Mouse (Mus musculus) CH12.LX (cell line): ENCODE measurements around the gene Prss12. TPM values are rescaled to one million over a fixed set of nuclear protein-coding genes. Genes with fewer than 3 reads are reported as not detected.

ENCODE experiments used
- DNase-seq: peaks from one replicate; pipeline ENCODE4 v3.0.0-alpha.2; 2013; ENCODE audit errors: extremely low read depth
- H3K27ac ChIP-seq: 2 replicates; pipeline ENCODE4 v1.5.1; 2012; ENCODE audit warnings: low read depth, mild to moderate bottlenecking, control low read depth, moderate library complexity; ENCODE audit not compliant: insufficient read depth
- H3K27me3 ChIP-seq: replicated peaks from 2 replicates; pipeline ENCODE3; 2012; ENCODE audit warnings: inconsistent platforms
- H3K36me3 ChIP-seq, 2 experiments: replicated peaks in 1 of 2; 2 replicates each; pipeline versions ENCODE3 to v1.6.1; 2012; ENCODE audit warnings: inconsistent platforms in 1 of 2, low read length in 1 of 2, mild to moderate bottlenecking in 1 of 2, mixed read lengths in 1 of 2, moderate library complexity in 1 of 2; ENCODE audit not compliant: control insufficient read depth in 1 of 2, insufficient read depth in 1 of 2
- H3K4me1 ChIP-seq, 2 experiments: 2 replicates each; pipeline ENCODE4 v1.6.1; 2012; ENCODE audit warnings: inconsistent platforms in 1 of 2, moderate library complexity in 1 of 2; ENCODE audit not compliant: insufficient read depth in 2 of 2, control insufficient read depth in 1 of 2
- H3K4me2 ChIP-seq: 2 replicates; pipeline ENCODE4 v1.6.1; 2012; ENCODE audit warnings: low read depth, mild to moderate bottlenecking, control low read depth; ENCODE audit not compliant: poor library complexity, insufficient read depth, severe bottlenecking
- H3K4me3 ChIP-seq, 3 experiments: fragments of 150-350 bp in 1 of 3; sonication (generic) in 1 of 3; replicated peaks in 1 of 3; 2 replicates each; pipeline versions ENCODE3 to v1.5.1; 2011 to 2012; ENCODE audit warnings: low read depth in 2 of 3, low read length in 2 of 3, mild to moderate bottlenecking in 2 of 3, moderate library complexity in 2 of 3, control low read depth in 1 of 3, improper control_type of control experiment in 1 of 3, inconsistent platforms in 1 of 3, mixed read lengths in 1 of 3; ENCODE audit not compliant: poor library complexity in 1 of 3
- H3K79me2 ChIP-seq: replicated peaks from 2 replicates; pipeline ENCODE4 v1.6.1; 2012; ENCODE audit warnings: mild to moderate bottlenecking, moderate library complexity; ENCODE audit not compliant: control insufficient read depth, poor library complexity, insufficient read depth, severe bottlenecking; ENCODE audit errors: extremely low read depth
- H3K9ac ChIP-seq: 2 replicates; pipeline ENCODE4 v1.6.1; 2012; ENCODE audit warnings: low read depth, mild to moderate bottlenecking, control low read depth, moderate library complexity; ENCODE audit not compliant: insufficient read depth
- H3K9me3 ChIP-seq: replicated peaks from 2 replicates; pipeline ENCODE3; 2012; ENCODE audit warnings: low read length, inconsistent platforms, mixed read lengths
- E2F4 ChIP-seq: IDR thresholded peaks from 2 replicates; pipeline ENCODE4 v1.6.1; 2011; ENCODE audit warnings: low read depth, low read length, improper control_type of control experiment; ENCODE audit not compliant: insufficient replicate concordance
- MAFK ChIP-seq: IDR thresholded peaks from 2 replicates; pipeline ENCODE4 v1.6.1; 2011; ENCODE audit warnings: low read length, improper control_type of control experiment; ENCODE audit not compliant: insufficient replicate concordance
- MEF2A ChIP-seq: IDR thresholded peaks from 2 replicates; pipeline ENCODE4 v1.6.1; 2014; ENCODE audit warnings: low read depth, mild to moderate bottlenecking, inconsistent platforms, low read length, improper control_type of control experiment, borderline replicate concordance
- MXI1 ChIP-seq: IDR thresholded peaks from 2 replicates; pipeline ENCODE4 v1.6.1; 2011; ENCODE audit warnings: mild to moderate bottlenecking, low read depth, low read length, improper control_type of control experiment
- NELFE ChIP-seq: IDR thresholded peaks from 2 replicates; pipeline ENCODE4 v1.6.1; 2011; ENCODE audit warnings: low read depth, low read length, improper control_type of control experiment
- NRF1 ChIP-seq: IDR thresholded peaks from 2 replicates; pipeline ENCODE4 v1.6.1; 2014; ENCODE audit warnings: low read depth, mild to moderate bottlenecking, inconsistent platforms, low read length, improper control_type of control experiment, moderate library complexity
- POLR2A ChIP-seq: IDR thresholded peaks from 2 replicates; pipeline ENCODE4 v1.6.1; 2011; ENCODE audit warnings: low read depth, mild to moderate bottlenecking, improper control_type of control experiment, low read length
- POLR2AphosphoS2 ChIP-seq: IDR thresholded peaks from 2 replicates; pipeline ENCODE4 v1.6.1; 2011; ENCODE audit warnings: low read depth, low read length, improper control_type of control experiment
- RAD21 ChIP-seq: IDR thresholded peaks from 2 replicates; pipeline ENCODE4 v1.6.1; 2011; ENCODE audit warnings: low read depth, mild to moderate bottlenecking, low read length, improper control_type of control experiment, moderate library complexity
- RCOR1 ChIP-seq: conservative IDR thresholded peaks from 2 replicates; pipeline ENCODE4 v1.6.1; 2012; ENCODE audit warnings: low read depth, mild to moderate bottlenecking, inconsistent platforms, low read length, improper control_type of control experiment
- SIN3A ChIP-seq: IDR thresholded peaks from 2 replicates; pipeline ENCODE4 v1.6.1; 2012; ENCODE audit warnings: low read length, improper control_type of control experiment, inconsistent platforms
- TCF12 ChIP-seq: IDR thresholded peaks from 2 replicates; pipeline ENCODE4 v1.6.1; 2014; ENCODE audit warnings: low read depth, mild to moderate bottlenecking, inconsistent platforms, low read length, improper control_type of control experiment
- USF1 ChIP-seq: IDR thresholded peaks from 2 replicates; pipeline ENCODE4 v1.6.1; 2014; ENCODE audit warnings: low read depth, mild to moderate bottlenecking, inconsistent platforms, low read length, improper control_type of control experiment
- USF2 ChIP-seq: conservative IDR thresholded peaks from 2 replicates; pipeline ENCODE4 v1.6.1; 2011; ENCODE audit warnings: low read depth, low read length, improper control_type of control experiment
- ZKSCAN1 ChIP-seq: IDR thresholded peaks from 2 replicates; pipeline ENCODE4 v1.6.1; 2012; ENCODE audit warnings: low read depth, inconsistent platforms, low read length, improper control_type of control experiment, borderline replicate concordance
- ZMIZ1 ChIP-seq: IDR thresholded peaks from 2 replicates; pipeline ENCODE4 v1.6.1; 2012; ENCODE audit warnings: low read depth, mild to moderate bottlenecking, inconsistent platforms, low read length, improper control_type of control experiment
- dilution Hi-C: fragments of 300-500 bp; cut with MboI; formaldehyde crosslinking; loops from 2 replicates; pipeline ENCODE4 v1.14.3; 2020; ENCODE audit warnings: low sequenced_read_pairs; ENCODE audit not compliant: extremely low pct_unique_long_range_greater_than_20kb, extremely low pct_ligation_motif_present
- in situ Hi-C: fragments of 300-500 bp; cut with MboI; formaldehyde crosslinking; loops from 3 replicates; pipeline ENCODE4 v1.14.3; 2019; ENCODE audit warnings: low sequenced_read_pairs, low pct_ligation_motif_present, low pct_unique_long_range_greater_than_20kb, mixed read lengths
- polyA plus RNA-seq: library from polyadenylated mRNA; unstranded; fragments of >175 nt; gene quantifications from 2 replicates; pipeline ENCODE4 v1.2.1, GENCODE M21; 2012; ENCODE audit warnings: low read depth; ENCODE audit not compliant: insufficient read length
- total RNA-seq, 2 experiments: library from RNA; depleted of rRNA; stranded (reverse); fragments of 300-350 nt in 1 of 2; fragments of >200 nt in 1 of 2; gene quantifications; 2 replicates each; pipeline ENCODE4 v1.2.3; 2012 to 2014

Gene Prss12
- total and polyA plus RNA-seq, 3 experiments, result 0.13 TPM; not detected in 2

DNA sequence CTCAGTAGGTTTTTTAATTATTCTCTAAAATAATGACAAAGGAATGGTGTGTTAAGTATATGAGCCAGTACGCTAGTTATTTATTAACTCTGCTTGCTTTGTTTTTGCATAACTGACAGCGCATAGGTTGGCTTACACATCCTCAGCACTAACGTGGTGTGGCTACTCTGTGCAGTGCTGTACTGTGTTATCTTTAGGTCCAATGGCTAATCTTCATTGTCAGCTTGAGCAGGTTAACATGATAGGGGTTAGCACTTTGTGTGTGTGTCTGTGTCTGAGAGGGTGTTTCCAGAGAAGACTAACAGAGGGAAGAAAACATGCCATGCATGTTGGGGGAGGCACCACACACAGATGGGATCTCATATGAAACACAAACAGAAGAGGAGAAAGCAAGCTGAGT is 41.8 kb upstream of the Prss12 start:
- in situ Hi-C loops (no loop called here), dilution Hi-C loops (no loop called here)
- no peaks in the 10 kb centered on the region for H3K27me3 ChIP-seq
- H3K4me2 ChIP-seq, result no peak overlapping the region
- no peak overlapping the region for H3K9ac ChIP-seq
- no peaks in the 10 kb centered on the region for H3K36me3 ChIP-seq
- DNase-seq, result no peak
- H3K9me3 ChIP-seq, result no peaks in the 10 kb centered on the region
- TF ChIP-seq MAFK, result no peak
- TF ChIP-seq USF2, result no peak
- no peak for TF ChIP-seq RCOR1
- TF ChIP-seq POLR2AphosphoS2, result no peak
- no peak for TF ChIP-seq MEF2A
- TF ChIP-seq RAD21, result no peak
- no peak for TF ChIP-seq SIN3A
- no peak for TF ChIP-seq ZMIZ1
- TF ChIP-seq E2F4, result no peak
- TF ChIP-seq TCF12, result no peak
- no peak for TF ChIP-seq NELFE
- no peak for TF ChIP-seq USF1
- TF ChIP-seq ZKSCAN1, result no peak
- TF ChIP-seq MXI1, result no peak
- no peak for TF ChIP-seq NRF1
- H3K79me2 ChIP-seq, result no peaks in the 10 kb centered on the region
- no peak overlapping the region for H3K4me3 ChIP-seq
- H3K27ac ChIP-seq, result no peak overlapping the region
- no peaks in the 10 kb centered on the region for H3K4me1 ChIP-seq

GRCm38 (mm10) chr3:123411821-123412578 is 34.7 kb upstream of the Prss12 start:
- no peaks in the 10 kb centered on the region for H3K36me3 ChIP-seq
- no peak overlapping the region for H3K9ac ChIP-seq
- no peak overlapping the region for H3K4me2 ChIP-seq
- in situ Hi-C loops (no loop called here), dilution Hi-C loops (no loop called here)
- H3K79me2 ChIP-seq, result no peaks in the 10 kb centered on the region
- TF ChIP-seq SIN3A (no peak), POLR2A (no peak)
- H3K4me3 ChIP-seq, result no peak overlapping the region
- H3K4me1 ChIP-seq, result no peaks in the 10 kb centered on the region
- H3K27me3 ChIP-seq, result no peaks in the 10 kb centered on the region
- no peak overlapping the region for H3K27ac ChIP-seq
- H3K9me3 ChIP-seq, result peaks cover 2% of the 10 kb centered on the region
- DNase-seq, result no peak
